Mouse (Mus musculus) kidney, embryonic 14.5 days (tissue): ENCODE data around the gene Eid1. TPM values are rescaled to one million over a fixed set of nuclear protein-coding genes. Genes with fewer than 3 reads are reported as not detected.

Experiments used
- ATAC-seq: fragments of 200-750 bp; cut with Nextera tagmentation; 2 replicates; pipeline ENCODE4 v1.8.0; 2017; ENCODE audit warnings: moderate number of reproducible peaks, mild to moderate bottlenecking, moderate TSS enrichment, moderate library complexity; ENCODE audit not compliant: low FRiP score, low TSS enrichment
- H3K27ac ChIP-seq: fragments of 300-500 bp; sonication (generic); 2 replicates; pipeline ENCODE4 v1.5.1; 2014; ENCODE audit warnings: low read depth, mild to moderate bottlenecking, low read length, moderate library complexity, mixed read lengths
- H3K27me3 ChIP-seq: fragments of 300-500 bp; sonication (generic); 2 replicates; pipeline ENCODE4 v1.6.1; 2014; ENCODE audit warnings: mild to moderate bottlenecking, low read length; ENCODE audit not compliant: control insufficient read depth, insufficient read depth
- H3K36me3 ChIP-seq: fragments of 300-500 bp; sonication (generic); 2 replicates; pipeline ENCODE4 v1.6.1; 2014; ENCODE audit warnings: low read length, mixed read lengths; ENCODE audit not compliant: control insufficient read depth, insufficient read depth
- H3K4me1 ChIP-seq: fragments of 300-500 bp; sonication (generic); 2 replicates; pipeline ENCODE4 v1.6.1; 2014; ENCODE audit warnings: low read length, mixed read lengths; ENCODE audit not compliant: control insufficient read depth, insufficient read depth
- H3K4me2 ChIP-seq: fragments of 300-500 bp; sonication (generic); replicated peaks from 2 replicates; pipeline ENCODE4 v1.6.1; 2014; ENCODE audit warnings: low read depth, mild to moderate bottlenecking, low read length
- H3K4me3 ChIP-seq: fragments of 300-500 bp; sonication (generic); 2 replicates; pipeline ENCODE4 v1.5.1; 2014; ENCODE audit warnings: mild to moderate bottlenecking, low read length
- H3K9ac ChIP-seq: fragments of 300-500 bp; sonication (generic); 2 replicates; pipeline ENCODE4 v1.6.1; 2014; ENCODE audit warnings: low read depth, mild to moderate bottlenecking, low read length, moderate library complexity
- H3K9me3 ChIP-seq: fragments of 300-500 bp; sonication (generic); 2 replicates; pipeline ENCODE4 v1.6.1; 2016; ENCODE audit warnings: low read length; ENCODE audit not compliant: control insufficient read depth
- WGBS: fragments of 180-500 bp; shearing (Covaris S2); extraction: QIAGEN DNeasy Blood & Tissue Kit; methylation state at CpG from one replicate; pipeline ENCODE4 v1.1.7; 2014; 5-methylcytosine and 5-hydroxymethylcytosine counted together
- polyA plus RNA-seq: library from polyadenylated mRNA; unstranded; fragments of >200 nt; fragmentation: Nextera tagmentation; extraction: Ambion mirVana; gene quantifications from 2 replicates; pipeline ENCODE4 v1.2.1, GENCODE M21; 2014

The Eid1 gene
- polyA plus RNA-seq, 1 experiment from 2014 or later: 167 TPM

DNA sequence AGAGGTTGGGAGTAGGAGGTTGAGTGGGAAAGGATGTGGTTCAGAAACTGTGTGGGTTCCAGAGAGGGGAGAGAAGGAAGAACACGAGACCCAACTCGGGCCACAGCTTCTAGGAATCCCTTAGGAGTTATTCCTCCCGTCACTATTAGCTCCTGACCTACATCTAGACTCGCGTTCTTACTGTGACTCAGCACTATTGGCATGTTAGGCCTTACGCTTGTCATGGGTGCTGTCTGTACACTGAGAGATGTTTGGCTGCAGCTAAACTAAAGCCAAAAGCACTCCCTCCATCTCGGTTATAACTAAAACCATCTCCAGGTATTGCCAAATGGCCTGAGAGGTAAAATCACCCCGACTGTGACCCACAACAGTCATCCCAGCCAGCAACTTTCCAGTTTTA, 43.7 kb downstream of the Eid1 start:
- Histone ChIP-seq H3K36me3 (no peaks in the 10 kb centered on the region), H3K4me2 (no peak overlapping the region), H3K27me3 (peaks cover 5% of the 10 kb centered on the region; the same call in 1 of the 2 replicates), H3K4me3 (no peak overlapping the region), H3K4me1 (no peaks in the 10 kb centered on the region), H3K9ac (no peak overlapping the region), H3K9me3 (no peaks in the 10 kb centered on the region), H3K27ac (no peak overlapping the region)
- 91% methylated on average over 8 of the region's 8 CpGs for WGBS
- ATAC-seq: no peak

DNA sequence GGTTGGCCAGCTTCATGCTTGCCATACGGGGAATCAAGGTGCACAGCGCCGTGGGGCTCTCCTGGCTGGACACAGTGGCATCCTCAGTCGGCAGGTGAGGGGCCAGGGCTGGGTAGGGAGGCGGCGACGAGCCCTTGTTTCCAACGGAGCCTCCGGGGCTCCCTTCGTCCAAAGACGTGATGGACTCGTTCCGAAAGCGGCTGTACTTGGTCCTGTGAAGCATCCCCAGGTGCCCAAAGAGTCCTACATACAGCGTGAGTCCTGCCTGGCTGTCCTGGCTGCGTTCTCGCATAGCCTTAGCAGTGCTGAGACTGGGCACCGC, 50.2 kb downstream of the Eid1 start:
- Histone ChIP-seq H3K36me3 (no peaks in the 10 kb centered on the region), H3K4me3 (peak overlapping the region; percentile 49), H3K4me1 (peaks cover 10% of the 10 kb centered on the region; the same call in 1 of the 2 replicates), H3K4me2 (peak overlapping the region; percentile 99), H3K9ac (peak overlapping the region; percentile 51; the same call in 1 of the 2 replicates), H3K9me3 (no peaks in the 10 kb centered on the region), H3K27ac (no peak overlapping the region), H3K27me3 (peaks cover 27% of the 10 kb centered on the region; the same call in 1 of the 2 replicates)
- no peak for ATAC-seq
- WGBS: under 1% methylated on average over 18 of the region's 18 CpGs

DNA sequence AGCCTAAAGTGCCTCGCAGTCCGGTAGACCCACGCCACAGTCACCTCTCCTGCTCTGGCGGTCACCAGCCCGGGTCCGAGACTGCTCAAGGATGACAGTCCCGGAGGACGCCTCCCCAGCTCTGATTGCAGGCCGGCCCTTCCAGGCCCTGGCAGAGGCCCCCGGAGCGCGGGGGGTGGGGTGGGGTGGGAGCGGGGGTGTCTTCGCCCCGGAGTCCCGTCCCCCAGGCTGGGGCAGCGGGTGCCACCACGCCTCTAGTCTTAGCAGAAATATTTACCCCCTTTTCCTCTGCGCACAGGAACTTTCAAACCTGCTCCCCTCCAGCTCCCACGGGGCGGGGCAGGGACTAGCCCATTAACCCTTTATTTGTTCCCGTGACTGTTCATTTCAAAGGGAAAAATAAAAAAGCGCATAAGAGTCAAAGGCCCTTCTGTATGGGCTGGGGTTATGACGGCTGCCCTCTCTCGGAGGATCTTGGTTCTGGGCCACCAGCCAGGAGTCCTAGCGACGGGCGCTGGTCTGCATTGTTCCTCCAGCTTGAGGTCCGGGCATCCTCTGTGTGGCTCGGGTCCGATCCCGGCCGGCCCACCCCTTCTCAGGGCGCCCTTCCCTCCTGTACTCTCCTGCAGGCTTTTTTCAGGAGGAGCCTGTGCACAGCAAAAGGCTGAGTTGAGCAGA, 50.7 kb downstream of the Eid1 start:
- Histone ChIP-seq H3K36me3 (no peaks in the 10 kb centered on the region), H3K27ac (no peak overlapping the region), H3K9ac (peak overlapping the region; percentile 51), H3K4me2 (peak overlapping the region; percentile 99), H3K4me1 (peaks cover 10% of the 10 kb centered on the region; the same call in 1 of the 2 replicates), H3K9me3 (no peaks in the 10 kb centered on the region), H3K27me3 (peaks cover 27% of the 10 kb centered on the region; the same call in 1 of the 2 replicates), H3K4me3 (peak overlapping the region; percentile 49)
- WGBS: under 1% methylated on average over 28 of the region's 34 CpGs
- peak; percentile 84 for ATAC-seq

DNA sequence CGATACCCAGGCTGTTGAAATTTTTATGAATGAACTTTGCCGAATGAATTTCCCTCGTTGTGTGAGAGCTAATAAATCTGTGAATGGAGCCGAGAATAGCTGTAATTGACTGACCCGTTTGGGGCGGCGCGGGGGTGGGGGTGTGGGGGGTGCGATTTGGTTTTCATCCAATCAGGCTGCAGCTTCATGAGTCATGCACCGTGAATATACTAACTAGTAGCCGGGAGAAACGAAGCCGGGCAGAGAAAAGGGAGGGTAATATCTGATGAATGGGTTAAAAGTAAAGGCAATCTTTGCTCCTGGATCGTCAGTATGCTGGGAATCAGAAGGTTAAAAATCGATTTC, 51.2 kb downstream of the Eid1 start, which contains the start of gene Shc4:
Shc4 (minus strand) TSS at position 63 of the 345 bp plus-strand sequence.
- Histone ChIP-seq H3K27ac (no peak within 1 kb of the TSS), H3K9me3 (no peaks in the 10 kb centered on the region), H3K4me1 (peaks cover 10% of the 10 kb centered on the region; the same call in 1 of the 2 replicates), H3K27me3 (peaks cover 27% of the 10 kb centered on the region; the same call in 1 of the 2 replicates), H3K4me2 (peak within 1 kb of the TSS; percentile 99), H3K36me3 (no peaks in the 10 kb centered on the region), H3K9ac (peak within 1 kb of the TSS; percentile 51), H3K4me3 (peak within 1 kb of the TSS; percentile 49)
- ATAC-seq: peak; percentile 84
- 0% methylated on average over 15 of the region's 15 CpGs for WGBS

Other genes with a start within 250 kb of the Eid1 start
- 0.29 and 0.57 TPM in 2 replicates for gene Gm9913, start 168.0 kb upstream of the Eid1 start, polyA plus RNA-seq
- 10.9 and 19.8 TPM in 2 replicates for gene Fbn1, start 165.1 kb upstream of the Eid1 start, polyA plus RNA-seq
- gene Cep152, start 48.0 kb upstream of the Eid1 start, polyA plus RNA-seq: 4.8 and 11.4 TPM in 2 replicates
- 0.76 and 1.6 TPM in 2 replicates for gene Shc4, start 51.1 kb downstream of the Eid1 start, polyA plus RNA-seq
- 15.7 and 26.7 TPM in 2 replicates for gene Secisbp2l, start 109.8 kb downstream of the Eid1 start, polyA plus RNA-seq
- 55.8 and 60.0 TPM in 2 replicates for gene Galk2, start 186.0 kb downstream of the Eid1 start, polyA plus RNA-seq
- gene Cops2, start 186.0 kb downstream of the Eid1 start, polyA plus RNA-seq: 96.6 and 104 TPM in 2 replicates